Mouse (Mus musculus) thymus, postnatal 10 days (tissue): ENCODE results near the gene Hibadh.

Experiments used
- DNase-seq, 2 experiments: peaks; one replicate each; pipeline ENCODE4 v3.0.0; 2021; ENCODE audit warnings: low spot score in 2 of 2

The Hibadh gene

GRCm38 (mm10) chr6:52502986-52503385, 137.2 kb downstream of the Hibadh start:
- no peak for DNase-seq

DNA sequence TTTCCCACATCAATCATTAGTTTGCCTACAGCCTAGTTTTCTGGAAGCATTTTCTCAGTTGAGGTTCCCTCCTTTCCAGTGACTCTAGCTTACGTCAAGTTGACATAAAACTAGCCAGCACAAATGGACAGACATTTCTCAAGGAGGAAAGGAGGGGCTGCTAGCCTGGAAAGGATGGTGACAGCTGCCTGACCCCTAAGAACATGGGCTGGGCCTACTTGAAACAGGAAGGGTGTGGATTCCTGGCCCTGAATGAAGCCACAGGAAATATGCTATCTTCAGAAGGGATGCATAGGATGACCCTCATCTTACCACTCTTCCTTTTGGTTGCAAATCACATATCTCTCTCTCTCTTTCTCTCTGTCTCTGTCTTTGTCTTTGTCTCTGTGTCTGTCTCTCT, 138.7 kb downstream of the Hibadh start:
- no peak for DNase-seq
